Mouse (Mus musculus) kidney, adult 2 months (tissue): ENCODE data around the gene Ifit3b.

Source experiments
- CTCF ChIP-seq: fragments of 200-500 bp; conservative IDR thresholded peaks from 2 replicates; pipeline ENCODE4 v1.5.1; 2011; ENCODE audit warnings: low read depth, mild to moderate bottlenecking, control low read depth, low read length, moderate library complexity, mixed read lengths; ENCODE audit not compliant: insufficient read depth, insufficient read length
- POLR2A ChIP-seq: fragments of 200-500 bp; IDR thresholded peaks from one replicate; pipeline ENCODE4 v1.6.1; 2011; ENCODE audit warnings: low read depth, low read length, control low read depth

DNA sequence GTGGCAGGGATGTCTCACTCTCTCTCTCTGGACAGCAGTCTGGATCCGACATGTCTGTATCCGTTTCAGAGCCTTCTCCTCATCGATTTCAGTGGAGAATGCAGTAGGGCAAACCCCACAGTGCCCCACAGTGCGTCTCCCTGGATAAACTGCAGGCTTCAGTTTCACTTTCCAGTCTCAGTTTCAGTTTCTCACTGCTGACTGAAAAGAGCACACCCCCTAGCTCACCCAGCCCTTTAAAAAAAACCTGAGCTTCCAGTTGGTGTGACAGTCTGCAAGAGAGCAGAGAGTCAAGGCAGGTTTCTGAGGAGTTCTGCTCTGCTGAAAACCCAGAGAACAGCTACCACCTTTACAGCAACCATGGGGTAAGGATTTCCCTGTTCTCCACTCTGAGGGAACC lies 32.9 kb downstream of the Ifit3b start, which contains the start of the genes Ifit1bl2 and Ifit1:
- no peak for TF ChIP-seq CTCF
- TF ChIP-seq POLR2A, result no peak
